Mouse (Mus musculus): ENCODE results near the gene C130026I21Rik. TPM values are rescaled to one million over a fixed set of nuclear protein-coding genes. Genes with fewer than 3 reads are reported as not detected.
"Not testable (repeated sequence)": the region's sequence is repeated elsewhere in the genome, so short reads cannot be mapped to it uniquely, and the experiment has no call there.

C130026I21Rik gene
- polyA plus RNA-seq, 1 experiment from 2014 or later, result 0.44 TPM

- not testable (repeated sequence) for H3K4me3 ChIP-seq (ENCODE audit: low read depth, low read length); ATAC-seq (ENCODE audit: low FRiP score, low TSS enrichment); H3K9me3 ChIP-seq (ENCODE audit: control insufficient read depth, low read length); H3K4me1 ChIP-seq (replicated peaks; ENCODE audit: control insufficient read depth, insufficient read depth); DNase-seq (ENCODE audit: low spot score); H3K9ac ChIP-seq (ENCODE audit: low read length); H3K36me3 ChIP-seq (ENCODE audit: control insufficient read depth, insufficient read depth, low read length); H3K4me2 ChIP-seq (replicated peaks; ENCODE audit: low read depth); H3K27ac ChIP-seq (replicated peaks); H3K27me3 ChIP-seq (ENCODE audit: control insufficient read depth, insufficient read depth, low read length)
- no CpG with 5 or more reads among the region's 1 CpGs for WGBS
These were observed 275.9 kb downstream of the C130026I21Rik start for GRCm38 (mm10) chr1:84994461-84994860.

- not testable (repeated sequence) for H3K4me3 ChIP-seq (ENCODE audit: low read depth, low read length); H3K27me3 ChIP-seq (ENCODE audit: control insufficient read depth, insufficient read depth, low read length); H3K9me3 ChIP-seq (ENCODE audit: control insufficient read depth, low read length); H3K27ac ChIP-seq (replicated peaks); H3K4me1 ChIP-seq (replicated peaks; ENCODE audit: control insufficient read depth, insufficient read depth); H3K36me3 ChIP-seq (ENCODE audit: control insufficient read depth, insufficient read depth, low read length); H3K9ac ChIP-seq (ENCODE audit: low read length); H3K4me2 ChIP-seq (replicated peaks; ENCODE audit: low read depth); DNase-seq (ENCODE audit: low spot score)
- WGBS, result 57% methylated on average over 1 of the region's 5 CpGs
- ATAC-seq (ENCODE audit: low FRiP score, low TSS enrichment), result peak; percentile 56; the same call in 1 of the 2 replicates
These were observed 276.6 kb downstream of the C130026I21Rik start for GRCm38 (mm10) chr1:84993688-84994319.

- H3K4me2 ChIP-seq (replicated peaks; ENCODE audit: low read depth); H3K4me3 ChIP-seq (ENCODE audit: low read depth, low read length); DNase-seq (ENCODE audit: low spot score); H3K27me3 ChIP-seq (ENCODE audit: control insufficient read depth, insufficient read depth, low read length); H3K4me1 ChIP-seq (replicated peaks; ENCODE audit: control insufficient read depth, insufficient read depth); H3K27ac ChIP-seq (replicated peaks); H3K36me3 ChIP-seq (ENCODE audit: control insufficient read depth, insufficient read depth, low read length); H3K9me3 ChIP-seq (ENCODE audit: control insufficient read depth, low read length); H3K9ac ChIP-seq (ENCODE audit: low read length): not testable (repeated sequence)
- WGBS, result no CpG with 5 or more reads among the region's 2 CpGs
- ATAC-seq (ENCODE audit: low FRiP score, low TSS enrichment), result peak; percentile 53
These were observed 277.1 kb downstream of the C130026I21Rik start for GRCm38 (mm10) chr1:84993235-84993634.

GRCm38 (mm10) chr1:84992827-84993226 is 277.5 kb downstream of the C130026I21Rik start:
- not testable (repeated sequence) for H3K27ac ChIP-seq (replicated peaks); H3K36me3 ChIP-seq (ENCODE audit: control insufficient read depth, insufficient read depth, low read length); H3K4me1 ChIP-seq (replicated peaks; ENCODE audit: control insufficient read depth, insufficient read depth); H3K4me2 ChIP-seq (replicated peaks; ENCODE audit: low read depth); DNase-seq (ENCODE audit: low spot score); H3K9ac ChIP-seq (ENCODE audit: low read length); H3K27me3 ChIP-seq (ENCODE audit: control insufficient read depth, insufficient read depth, low read length); H3K9me3 ChIP-seq (ENCODE audit: control insufficient read depth, low read length); H3K4me3 ChIP-seq (ENCODE audit: low read depth, low read length)
- peak; percentile 53; the same call in 1 of the 2 replicates for ATAC-seq (ENCODE audit: low FRiP score, low TSS enrichment)
- no CpG with 5 or more reads among the region's 3 CpGs for WGBS

- 82% methylated on average over 6 of the region's 8 CpGs for WGBS
- not testable (repeated sequence) for DNase-seq (ENCODE audit: low spot score); ATAC-seq (ENCODE audit: low FRiP score, low TSS enrichment)
These were observed 281.3 kb downstream of the C130026I21Rik start for GRCm38 (mm10) chr1:84989044-84989443.

GRCm38 (mm10) chr1:84987729-84988128 is 282.6 kb downstream of the C130026I21Rik start:
- not testable (repeated sequence) for H3K36me3 ChIP-seq (ENCODE audit: control insufficient read depth, insufficient read depth, low read length); ATAC-seq (ENCODE audit: low FRiP score, low TSS enrichment); H3K27me3 ChIP-seq (ENCODE audit: control insufficient read depth, insufficient read depth, low read length); H3K4me1 ChIP-seq (replicated peaks; ENCODE audit: control insufficient read depth, insufficient read depth); DNase-seq (ENCODE audit: low spot score); H3K4me3 ChIP-seq (ENCODE audit: low read depth, low read length); H3K4me2 ChIP-seq (replicated peaks; ENCODE audit: low read depth); H3K9ac ChIP-seq (ENCODE audit: low read length); H3K27ac ChIP-seq (replicated peaks); H3K9me3 ChIP-seq (ENCODE audit: control insufficient read depth, low read length)
- WGBS, result 72% methylated on average over 7 of the region's 8 CpGs

More at GRCm38 (mm10) chr1:84989044-84989443, 281.3 kb downstream of the C130026I21Rik start:
- H3K4me1 ChIP-seq (replicated peaks; ENCODE audit: control insufficient read depth, insufficient read depth); H3K27me3 ChIP-seq (ENCODE audit: control insufficient read depth, insufficient read depth, low read length); H3K9ac ChIP-seq (ENCODE audit: low read length); H3K27ac ChIP-seq (replicated peaks); H3K4me2 ChIP-seq (replicated peaks; ENCODE audit: low read depth); H3K36me3 ChIP-seq (ENCODE audit: control insufficient read depth, insufficient read depth, low read length); H3K4me3 ChIP-seq (ENCODE audit: low read depth, low read length); H3K9me3 ChIP-seq (ENCODE audit: control insufficient read depth, low read length): not testable (repeated sequence)

GRCm38 (mm10) chr1:84961779-84962178 is 308.6 kb downstream of the C130026I21Rik start:
- DNase-seq (ENCODE audit: low spot score); H3K27me3 ChIP-seq (ENCODE audit: control insufficient read depth, insufficient read depth, low read length); H3K4me2 ChIP-seq (replicated peaks; ENCODE audit: low read depth); H3K9ac ChIP-seq (ENCODE audit: low read length); H3K36me3 ChIP-seq (ENCODE audit: control insufficient read depth, insufficient read depth, low read length); H3K27ac ChIP-seq (replicated peaks); H3K4me1 ChIP-seq (replicated peaks; ENCODE audit: control insufficient read depth, insufficient read depth); ATAC-seq (ENCODE audit: low FRiP score, low TSS enrichment); H3K9me3 ChIP-seq (ENCODE audit: control insufficient read depth, low read length); H3K4me3 ChIP-seq (ENCODE audit: low read depth, low read length): not testable (repeated sequence)
- 8% methylated on average over 12 of the region's 12 CpGs for WGBS

- 79% methylated on average over 4 of the region's 4 CpGs for WGBS
- not testable (repeated sequence) for DNase-seq (ENCODE audit: low spot score)
These were observed 312.7 kb downstream of the C130026I21Rik start for GRCm38 (mm10) chr1:84957713-84958112.

GRCm38 (mm10) chr1:84956771-84957170 is 313.6 kb downstream of the C130026I21Rik start:
- 95% methylated on average over 3 of the region's 3 CpGs for WGBS
- not testable (repeated sequence) for DNase-seq (ENCODE audit: low spot score); H3K4me1 ChIP-seq (replicated peaks; ENCODE audit: control insufficient read depth, insufficient read depth); H3K4me2 ChIP-seq (replicated peaks; ENCODE audit: low read depth); ATAC-seq (ENCODE audit: low FRiP score, low TSS enrichment); H3K4me3 ChIP-seq (ENCODE audit: low read depth, low read length); H3K27ac ChIP-seq (replicated peaks); H3K9ac ChIP-seq (ENCODE audit: low read length); H3K27me3 ChIP-seq (ENCODE audit: control insufficient read depth, insufficient read depth, low read length); H3K36me3 ChIP-seq (ENCODE audit: control insufficient read depth, insufficient read depth, low read length); H3K9me3 ChIP-seq (ENCODE audit: control insufficient read depth, low read length)

More at GRCm38 (mm10) chr1:84957713-84958112, 312.7 kb downstream of the C130026I21Rik start:
- H3K4me3 ChIP-seq (ENCODE audit: low read depth, low read length); H3K27me3 ChIP-seq (ENCODE audit: control insufficient read depth, insufficient read depth, low read length); H3K9ac ChIP-seq (ENCODE audit: low read length); H3K9me3 ChIP-seq (ENCODE audit: control insufficient read depth, low read length); H3K36me3 ChIP-seq (ENCODE audit: control insufficient read depth, insufficient read depth, low read length); H3K4me2 ChIP-seq (replicated peaks; ENCODE audit: low read depth); ATAC-seq (ENCODE audit: low FRiP score, low TSS enrichment); H3K4me1 ChIP-seq (replicated peaks; ENCODE audit: control insufficient read depth, insufficient read depth); H3K27ac ChIP-seq (replicated peaks): not testable (repeated sequence)

All from stomach, postnatal 0 days (tissue).